Mouse (Mus musculus) kidney, postnatal 36 days (tissue): ENCODE results near the gene Wdr53.
A peak's percentile ranks its signal among the peaks of the same experiment; 100 is the strongest.
"Not testable (repeated sequence)": the region's sequence is repeated elsewhere in the genome, so short reads cannot be mapped to it uniquely, and the experiment has no call there.

Source experiments
- DNase-seq, 2 experiments: peaks; one replicate each; pipeline ENCODE4 v3.0.0; 2021 to 2022; ENCODE audit warnings: mixed read lengths in 2 of 2

Gene Wdr53

GRCm38 (mm10) chr16:32246952-32247370 lies at the start of gene Wdr53, which contains the start of gene Fbxo45:
Gene Wdr53 (plus strand): TSS chr16:32247227.
Gene Fbxo45 (minus strand): TSS chr16:32247158.
- peak; percentile 98 to 99 for DNase-seq

GRCm38 (mm10) chr16:32200256-32201003 lies 46.6 kb upstream of the Wdr53 start:
- peak; percentile 46 to 65 for DNase-seq

GRCm38 (mm10) chr16:32201004-32201325 lies 46.1 kb upstream of the Wdr53 start:
- peak in 1 of 2 experiments; percentile 23 for DNase-seq

- DNase-seq = peak; percentile 60 to 86
These were observed 44.3 kb upstream of the Wdr53 start for GRCm38 (mm10) chr16:32202681-32203080.

GRCm38 (mm10) chr16:32204902-32205301 lies 42.1 kb upstream of the Wdr53 start:
- peak in 1 of 2 experiments; percentile 8 for DNase-seq

- no peak for DNase-seq
These were observed 32.9 kb upstream of the Wdr53 start for GRCm38 (mm10) chr16:32214156-32214555.

GRCm38 (mm10) chr16:32214804-32215576 lies 32.0 kb upstream of the Wdr53 start:
- DNase-seq = no peak

- no peak for DNase-seq
These were observed 25.2 kb upstream of the Wdr53 start for GRCm38 (mm10) chr16:32221803-32222202.

- no peak for DNase-seq
These were observed 24.6 kb upstream of the Wdr53 start for GRCm38 (mm10) chr16:32222399-32222798.

GRCm38 (mm10) chr16:32232050-32232449 lies 15.0 kb upstream of the Wdr53 start:
- not testable (repeated sequence) for DNase-seq

- DNase-seq = no peak
These were observed 8.9 kb upstream of the Wdr53 start for GRCm38 (mm10) chr16:32237930-32238680.

GRCm38 (mm10) chr16:32239428-32240312 lies 7.4 kb upstream of the Wdr53 start:
- DNase-seq = no peak

- DNase-seq = no peak
These were observed 3.1 kb upstream of the Wdr53 start for GRCm38 (mm10) chr16:32243901-32244300.

GRCm38 (mm10) chr16:32246351-32246791 lies 656 bp upstream of the Wdr53 start:
- peak; percentile 21 to 60 for DNase-seq

GRCm38 (mm10) chr16:32264225-32264624 lies 17.2 kb downstream of the Wdr53 start:
- DNase-seq = peak; percentile 13 to 63

- DNase-seq = no peak
These were observed 24.3 kb downstream of the Wdr53 start, which contains the start of gene Smco1 for GRCm38 (mm10) chr16:32271291-32271690. Gene Smco1 (plus strand): TSS chr16:32271468.

GRCm38 (mm10) chr16:32273338-32273737 lies 26.3 kb downstream of the Wdr53 start:
- peak in 1 of 2 experiments; percentile 47 for DNase-seq

GRCm38 (mm10) chr16:32275041-32275440 lies 28.0 kb downstream of the Wdr53 start:
- DNase-seq = no peak

- no peak for DNase-seq
These were observed 28.8 kb downstream of the Wdr53 start for GRCm38 (mm10) chr16:32275830-32276229.

GRCm38 (mm10) chr16:32277308-32278256 lies 30.6 kb downstream of the Wdr53 start, which contains the start of gene Rnf168:
Gene Rnf168 (plus strand): TSS chr16:32277459.
- peak; percentile 94 to 95 for DNase-seq

GRCm38 (mm10) chr16:32278396-32278795 lies 31.4 kb downstream of the Wdr53 start:
- no peak for DNase-seq
